Comparison of ENCODE assay signal across 24 mouse cellular contexts in genomic region chr16:5000611-5001010, GRCm38 (mm10). TPM values are rescaled to one million over a fixed set of nuclear protein-coding genes. Genes with fewer than 3 reads are reported as not detected.
DNase-seq lines count a peak whose midpoint lies in the region; ATAC-seq lines count a peak whose summit lies in the region.
"Had no signal": no experiment of that assay in that cellular context is flagged by ENCODE, and none has a peak within 500 bp of the region (broad histone marks: within the 10 kb centered on the region; RNA-seq: fewer than 3 reads in every experiment).

No protein-coding gene starts in this region.

- DNase-seq in kidney, adult 11 months, result peak; percentile 57
- DNase-seq in kidney, postnatal 10 days, result no peak
- peak; percentile 89 for DNase-seq in kidney, adult 9 months
- no peak for DNase-seq in kidney, postnatal 4 days
- peak; percentile 30 for DNase-seq in fat pad, adult 2 months (ENCODE audit: extremely low read depth, low read depth, low spot score)
- DNase-seq in kidney, postnatal 36 days, result peak; percentile 71 to 75
- DNase-seq: adrenal gland, postnatal 36 days; cerebellum, adult 2 months; cerebellum, postnatal 14 days; gastrocnemius, postnatal 10 days; heart, adult 18-20 months; heart, postnatal 10 days; heart, postnatal 4 days had no signal

- no peak for ATAC-seq in activated CD4-positive, CD25-positive, alpha-beta regulatory T cell, adult 4 months
- ATAC-seq: forebrain, embryonic 16.5 days; hindbrain, embryonic 16.5 days; Patski had no signal

RNA-seq across cellular contexts. Expression of gene Sept12, which starts 3.0 kb away (rescaled TPM):
- polyA plus RNA-seq in activated CD4-positive, CD25-positive, alpha-beta regulatory T cell, adult 4 months (2017; shearing (Covaris generic)), result not detected
- polyA plus RNA-seq: cerebellum, adult 2 months; cortical plate, adult 2 months; embryonic facial prominence, embryonic 12.5 days; forebrain, embryonic 12.5 days; forebrain, embryonic 16.5 days; frontal cortex, adult 2 months; heart, embryonic 10.5 days; heart, embryonic 14.5 days; hindbrain, embryonic 12.5 days; hindbrain, embryonic 16.5 days had no signal

RNA-seq across cellular contexts. Expression of gene Smim22, which starts 6.5 kb away (rescaled TPM):
- polyA plus RNA-seq in activated CD4-positive, CD25-positive, alpha-beta regulatory T cell, adult 4 months (2017; shearing (Covaris generic)), result not detected
- polyA plus RNA-seq: Patski had no signal

RNA-seq across cellular contexts. Expression of gene Rogdi, which starts 12.7 kb away (rescaled TPM):
- 10 to 100 TPM; 18.5 to 23.5 TPM for polyA plus RNA-seq in activated CD4-positive, CD25-positive, alpha-beta regulatory T cell, adult 4 months (2017; shearing (Covaris generic))

RNA-seq across cellular contexts. Expression of gene Anks3, which starts 36.6 kb away (rescaled TPM):
- polyA plus RNA-seq in activated CD4-positive, CD25-positive, alpha-beta regulatory T cell, adult 4 months (2017; shearing (Covaris generic)), result 10 to 100 TPM; 29.7 to 31.8 TPM

RNA-seq across cellular contexts. Expression of gene Glyr1, which starts 49.1 kb away (rescaled TPM):
- polyA plus RNA-seq in activated CD4-positive, CD25-positive, alpha-beta regulatory T cell, adult 4 months (2017; shearing (Covaris generic)), result 10 to 100 TPM; 66.1 to 82.5 TPM

Comparison
In these comparisons a context has a peak if more than half of its experiments do, and no peak if none do; other contexts are left out.
1. DNase-seq: peak in kidney, adult 11 months (single experiment), kidney, adult 9 months (single experiment), fat pad, adult 2 months (single experiment) and kidney, postnatal 36 days (2 of 2); none in kidney, postnatal 10 days (single experiment) and kidney, postnatal 4 days (0 of 2).